Mouse (Mus musculus) midbrain, embryonic 16.5 days (tissue): ENCODE measurements at regions not wholly inside any gene's neighbourhood (a gene's known extent, or its start where the extent isn't known, plus 50 kb on each side); places are given as distances from the start of the nearest gene placed in this dataset.

ENCODE experiments used
- ATAC-seq: fragments of 200-750 bp; cut with Nextera tagmentation; 2 replicates; pipeline ENCODE4 v1.8.0; 2017; ENCODE audit warnings: moderate TSS enrichment
- H3K27ac ChIP-seq: fragments of 300-500 bp; sonication (generic); 2 replicates; pipeline ENCODE4 v1.5.1; 2014; ENCODE audit warnings: mild to moderate bottlenecking, low read length, mixed read lengths
- H3K27me3 ChIP-seq: fragments of 300-500 bp; sonication (generic); 2 replicates; pipeline ENCODE4 v1.6.1; 2014; ENCODE audit warnings: low read depth, low read length, mixed read lengths; ENCODE audit not compliant: control insufficient read depth, insufficient read depth
- H3K36me3 ChIP-seq: fragments of 300-500 bp; sonication (generic); 2 replicates; pipeline ENCODE4 v1.6.1; 2014; ENCODE audit warnings: mild to moderate bottlenecking, low read length, moderate library complexity, mixed read lengths; ENCODE audit not compliant: control insufficient read depth, insufficient read depth
- H3K4me1 ChIP-seq: fragments of 300-500 bp; sonication (generic); 2 replicates; pipeline ENCODE4 v1.6.1; 2014; ENCODE audit warnings: mild to moderate bottlenecking, low read length, mixed read lengths; ENCODE audit not compliant: control insufficient read depth, insufficient read depth
- H3K4me2 ChIP-seq: fragments of 300-500 bp; sonication (generic); 2 replicates; pipeline ENCODE4 v1.6.1; 2014; ENCODE audit warnings: mild to moderate bottlenecking, low read length, mixed read lengths
- H3K4me3 ChIP-seq: fragments of 300-500 bp; sonication (generic); 2 replicates; pipeline ENCODE4 v1.5.1; 2014; ENCODE audit warnings: low read depth, mild to moderate bottlenecking, low read length, moderate library complexity, mixed read lengths
- H3K9ac ChIP-seq: fragments of 300-500 bp; sonication (generic); 2 replicates; pipeline ENCODE4 v1.6.1; 2014; ENCODE audit warnings: low read depth, low read length, mixed read lengths
- H3K9me3 ChIP-seq: fragments of 300-500 bp; sonication (generic); replicated peaks from 2 replicates; pipeline ENCODE4 v1.6.1; 2014; ENCODE audit warnings: mild to moderate bottlenecking, low read length, mixed read lengths; ENCODE audit not compliant: control insufficient read depth, poor library complexity, severe bottlenecking
- WGBS: fragments of 180-500 bp; shearing (Covaris S2); extraction: QIAGEN DNeasy Blood & Tissue Kit; methylation state at CpG from one replicate; pipeline ENCODE4 v1.1.7; 2014; 5-methylcytosine and 5-hydroxymethylcytosine counted together

- H3K27ac ChIP-seq, result no peak overlapping the region
- ATAC-seq, result no peak
- H3K4me1 ChIP-seq, result no peaks in the 10 kb centered on the region
- H3K4me3 ChIP-seq, result no peak overlapping the region
- no peak overlapping the region for H3K9ac ChIP-seq
- no peaks in the 10 kb centered on the region for H3K9me3 ChIP-seq
- H3K36me3 ChIP-seq, result no peaks in the 10 kb centered on the region
- 89% methylated on average over 3 of the region's 3 CpGs for WGBS
- no peaks in the 10 kb centered on the region for H3K27me3 ChIP-seq
- H3K4me2 ChIP-seq, result no peak overlapping the region
Observed at GRCm38 (mm10) chr15:96898285-96898684, 157.5 kb downstream of the Slc38a4 start.

GRCm38 (mm10) chr15:96884901-96885300 is 170.9 kb downstream of the Slc38a4 start:
- Histone ChIP-seq H3K9ac (no peak overlapping the region), H3K9me3 (no peaks in the 10 kb centered on the region), H3K4me3 (no peak overlapping the region), H3K36me3 (no peaks in the 10 kb centered on the region), H3K4me2 (no peak overlapping the region), H3K4me1 (no peaks in the 10 kb centered on the region), H3K27me3 (no peaks in the 10 kb centered on the region), H3K27ac (no peak overlapping the region)
- ATAC-seq, result no peak
- WGBS, result 81% methylated on average over 10 of the region's 10 CpGs

- no peaks in the 10 kb centered on the region for H3K36me3 ChIP-seq
- no peak overlapping the region for H3K9ac ChIP-seq
- no peak for ATAC-seq
- H3K27me3 ChIP-seq, result no peaks in the 10 kb centered on the region
- H3K4me1 ChIP-seq, result no peaks in the 10 kb centered on the region
- no peak overlapping the region for H3K4me3 ChIP-seq
- H3K9me3 ChIP-seq, result no peaks in the 10 kb centered on the region
- 81% methylated on average over 10 of the region's 10 CpGs for WGBS
- no peak overlapping the region for H3K4me2 ChIP-seq
- H3K27ac ChIP-seq, result no peak overlapping the region
Observed at GRCm38 (mm10) chr15:96883754-96884153, 172.0 kb downstream of the Slc38a4 start.

GRCm38 (mm10) chr15:96882211-96882610 is 173.5 kb downstream of the Slc38a4 start:
- ATAC-seq, result no peak
- no peak overlapping the region for H3K27ac ChIP-seq
- no peak overlapping the region for H3K9ac ChIP-seq
- no peak overlapping the region for H3K4me2 ChIP-seq
- WGBS, result 93% methylated on average over 14 of the region's 14 CpGs
- no peaks in the 10 kb centered on the region for H3K36me3 ChIP-seq
- no peaks in the 10 kb centered on the region for H3K27me3 ChIP-seq
- no peaks in the 10 kb centered on the region for H3K4me1 ChIP-seq
- no peak overlapping the region for H3K4me3 ChIP-seq
- H3K9me3 ChIP-seq, result no peaks in the 10 kb centered on the region

DNA sequence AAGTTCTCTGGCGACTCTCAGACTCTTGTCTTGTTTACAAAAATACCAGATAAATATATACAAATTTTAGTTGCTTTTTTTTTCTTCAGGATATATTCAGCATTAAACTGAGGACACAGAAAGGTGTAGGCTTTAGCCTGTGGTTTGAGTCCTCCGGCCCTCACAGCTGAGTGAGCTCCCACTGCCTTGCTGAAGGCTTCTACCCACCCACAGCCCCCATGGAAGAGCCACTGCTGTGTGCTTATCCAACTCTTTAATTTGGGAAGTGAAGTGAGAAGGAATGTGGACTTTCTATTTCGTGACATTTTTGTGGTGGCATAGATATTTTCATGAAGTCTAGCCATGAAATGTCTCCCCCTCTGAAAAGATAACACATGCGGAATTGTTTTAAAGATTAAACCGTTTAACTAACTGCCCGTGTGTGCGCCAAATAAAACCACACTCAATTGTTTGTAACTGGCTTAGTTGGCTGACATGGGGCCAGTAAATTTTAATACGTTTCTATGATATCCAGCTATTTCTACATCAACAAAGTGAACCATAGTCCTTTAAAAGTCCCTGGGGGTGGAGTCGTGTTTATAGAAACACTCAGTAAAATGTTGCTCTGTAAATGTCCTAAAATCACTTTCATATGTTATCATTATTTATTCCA is 174.1 kb downstream of the Slc38a4 start:
- WGBS, result 84% methylated on average over 9 of the region's 9 CpGs
- no peak overlapping the region for H3K27ac ChIP-seq
- no peaks in the 10 kb centered on the region for H3K4me1 ChIP-seq
- H3K27me3 ChIP-seq, result no peaks in the 10 kb centered on the region
- ATAC-seq, result no peak
- no peaks in the 10 kb centered on the region for H3K9me3 ChIP-seq
- H3K4me3 ChIP-seq, result no peak overlapping the region
- H3K4me2 ChIP-seq, result no peak overlapping the region
- H3K9ac ChIP-seq, result no peak overlapping the region
- no peaks in the 10 kb centered on the region for H3K36me3 ChIP-seq

DNA sequence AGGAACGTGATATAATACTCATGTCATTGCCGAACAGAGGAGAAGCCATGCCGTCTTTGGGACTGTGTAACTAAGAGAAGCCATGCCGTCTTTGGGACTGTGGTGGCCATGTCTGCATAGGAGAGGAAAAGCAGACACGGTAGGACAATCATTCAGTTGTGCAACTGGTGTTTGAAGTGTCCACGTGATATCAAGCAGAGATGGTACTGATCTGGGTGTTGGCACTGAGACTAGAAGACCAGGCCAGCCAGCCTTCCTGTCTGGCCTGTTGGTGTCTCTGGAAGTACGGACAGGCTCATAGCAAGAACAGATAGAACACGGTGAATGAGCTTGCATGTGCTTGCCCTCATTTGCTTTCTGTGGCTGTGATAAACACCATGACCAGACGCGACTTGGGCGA is 175.7 kb downstream of the Slc38a4 start:
- no peaks in the 10 kb centered on the region for H3K36me3 ChIP-seq
- no peak overlapping the region for H3K4me2 ChIP-seq
- H3K4me3 ChIP-seq, result no peak overlapping the region
- no peaks in the 10 kb centered on the region for H3K4me1 ChIP-seq
- no peaks in the 10 kb centered on the region for H3K27me3 ChIP-seq
- 95% methylated on average over 11 of the region's 11 CpGs for WGBS
- no peak overlapping the region for H3K27ac ChIP-seq
- no peaks in the 10 kb centered on the region for H3K9me3 ChIP-seq
- ATAC-seq, result no peak
- no peak overlapping the region for H3K9ac ChIP-seq

- Histone ChIP-seq H3K36me3 (no peaks in the 10 kb centered on the region), H3K4me3 (no peak overlapping the region), H3K9me3 (no peaks in the 10 kb centered on the region), H3K4me2 (no peak overlapping the region), H3K4me1 (no peaks in the 10 kb centered on the region), H3K27me3 (no peaks in the 10 kb centered on the region), H3K27ac (no peak overlapping the region), H3K9ac (no peak overlapping the region)
- no peak for ATAC-seq
- WGBS, result 62% methylated on average over 4 of the region's 4 CpGs
Observed at GRCm38 (mm10) chr15:96878796-96879195, 177.0 kb downstream of the Slc38a4 start.

- Histone ChIP-seq H3K36me3 (no peaks in the 10 kb centered on the region), H3K9me3 (no peaks in the 10 kb centered on the region), H3K4me2 (no peak overlapping the region), H3K4me3 (no peak overlapping the region), H3K4me1 (no peaks in the 10 kb centered on the region), H3K27me3 (no peaks in the 10 kb centered on the region), H3K27ac (no peak overlapping the region), H3K9ac (no peak overlapping the region)
- 96% methylated on average over 8 of the region's 8 CpGs for WGBS
- ATAC-seq, result no peak
Observed at GRCm38 (mm10) chr15:96877931-96878330, 177.8 kb downstream of the Slc38a4 start.

- no peak overlapping the region for H3K4me2 ChIP-seq
- WGBS, result 81% methylated on average over 9 of the region's 9 CpGs
- H3K9ac ChIP-seq, result no peak overlapping the region
- H3K36me3 ChIP-seq, result no peaks in the 10 kb centered on the region
- H3K27ac ChIP-seq, result no peak overlapping the region
- H3K27me3 ChIP-seq, result no peaks in the 10 kb centered on the region
- no peak for ATAC-seq
- no peak overlapping the region for H3K4me3 ChIP-seq
- H3K9me3 ChIP-seq, result no peaks in the 10 kb centered on the region
- H3K4me1 ChIP-seq, result no peaks in the 10 kb centered on the region
Observed at GRCm38 (mm10) chr15:96877271-96877670, 177.7 kb upstream of the Slc38a2 start.
